Mouse (Mus musculus): ENCODE measurements at regions not wholly inside any gene's neighbourhood (a gene's known extent, or its start where the extent isn't known, plus 50 kb on each side); places are given as distances from the start of the nearest gene placed in this dataset.
A peak's percentile ranks its signal among the peaks of the same experiment; 100 is the strongest.

- TF ChIP-seq CTCF (IDR thresholded peaks at IDR 0.05; ENCODE audit: insufficient read depth, low read depth, low read length) (no peak), POLR2A (IDR thresholded peaks at IDR 0.05; ENCODE audit: insufficient read depth, low read depth, low read length) (no peak)
- H3K4me1 ChIP-seq (ENCODE audit: control insufficient read depth, insufficient read depth, low read length) = 0 out of 2 replicates have a peak, but pooled peaks cover 2% of the 10 kb centered on the region
- 69% methylated on average over 12 of the region's 12 CpGs for WGBS
- H3K4me3 ChIP-seq (ENCODE audit: insufficient read depth, low read depth, low read length) = no peak overlapping the region
- no peak overlapping the region for H3K27ac ChIP-seq (ENCODE audit: insufficient read depth, low read depth, low read length)
Observed at GRCm38 (mm10) chr7:78971644-78972313, 58.6 kb downstream of the Isg20 start.

GRCm38 (mm10) chr7:78989751-78990206 is 63.5 kb upstream of the Acan start:
- 32% methylated on average over 5 of the region's 5 CpGs for WGBS
- Histone ChIP-seq H3K4me1 (ENCODE audit: control insufficient read depth, insufficient read depth, low read length) (peaks cover 10% of the 10 kb centered on the region), H3K27ac (ENCODE audit: insufficient read depth, low read depth, low read length) (no peak overlapping the region), H3K4me3 (ENCODE audit: insufficient read depth, low read depth, low read length) (no peak overlapping the region)
- no peak for TF ChIP-seq CTCF (IDR thresholded peaks at IDR 0.05; ENCODE audit: insufficient read depth, low read depth, low read length)
- no peak for TF ChIP-seq POLR2A (IDR thresholded peaks at IDR 0.05; ENCODE audit: insufficient read depth, low read depth, low read length)

GRCm38 (mm10) chr7:78990302-78991038 is 62.8 kb upstream of the Acan start:
- no peak for TF ChIP-seq CTCF (IDR thresholded peaks at IDR 0.05; ENCODE audit: insufficient read depth, low read depth, low read length)
- no peak for TF ChIP-seq POLR2A (IDR thresholded peaks at IDR 0.05; ENCODE audit: insufficient read depth, low read depth, low read length)
- no peak overlapping the region for H3K27ac ChIP-seq (ENCODE audit: insufficient read depth, low read depth, low read length)
- WGBS = 5% methylated on average over 27 of the region's 27 CpGs
- H3K4me1 ChIP-seq (ENCODE audit: control insufficient read depth, insufficient read depth, low read length) = peaks cover 10% of the 10 kb centered on the region
- H3K4me3 ChIP-seq (ENCODE audit: insufficient read depth, low read depth, low read length) = peak overlapping the region; percentile 43

- peaks cover 10% of the 10 kb centered on the region for H3K4me1 ChIP-seq (ENCODE audit: control insufficient read depth, insufficient read depth, low read length)
- H3K4me3 ChIP-seq (ENCODE audit: insufficient read depth, low read depth, low read length) = no peak overlapping the region
- H3K27ac ChIP-seq (ENCODE audit: insufficient read depth, low read depth, low read length) = no peak overlapping the region
- WGBS = 71% methylated on average over 7 of the region's 7 CpGs
- TF ChIP-seq POLR2A (IDR thresholded peaks at IDR 0.05; ENCODE audit: insufficient read depth, low read depth, low read length) = no peak
- no peak for TF ChIP-seq CTCF (IDR thresholded peaks at IDR 0.05; ENCODE audit: insufficient read depth, low read depth, low read length)
Observed at GRCm38 (mm10) chr7:78992991-78993390, 60.3 kb upstream of the Acan start.

- no peak overlapping the region for H3K27ac ChIP-seq (ENCODE audit: insufficient read depth, low read depth, low read length)
- H3K4me1 ChIP-seq (ENCODE audit: control insufficient read depth, insufficient read depth, low read length) = peaks cover 10% of the 10 kb centered on the region
- H3K4me3 ChIP-seq (ENCODE audit: insufficient read depth, low read depth, low read length) = no peak overlapping the region
- 58% methylated on average over 8 of the region's 8 CpGs for WGBS
- no peak for TF ChIP-seq CTCF (IDR thresholded peaks at IDR 0.05; ENCODE audit: insufficient read depth, low read depth, low read length)
- TF ChIP-seq POLR2A (IDR thresholded peaks at IDR 0.05; ENCODE audit: insufficient read depth, low read depth, low read length) = no peak
Observed at GRCm38 (mm10) chr7:78994134-78994533, 59.1 kb upstream of the Acan start.

GRCm38 (mm10) chr7:78995034-78995433 is 58.2 kb upstream of the Acan start:
- TF ChIP-seq CTCF (IDR thresholded peaks at IDR 0.05; ENCODE audit: insufficient read depth, low read depth, low read length) = no peak
- no peak for TF ChIP-seq POLR2A (IDR thresholded peaks at IDR 0.05; ENCODE audit: insufficient read depth, low read depth, low read length)
- H3K4me1 ChIP-seq (ENCODE audit: control insufficient read depth, insufficient read depth, low read length) = peaks cover 8% of the 10 kb centered on the region
- no peak overlapping the region for H3K27ac ChIP-seq (ENCODE audit: insufficient read depth, low read depth, low read length)
- 87% methylated on average over 2 of the region's 2 CpGs for WGBS
- H3K4me3 ChIP-seq (ENCODE audit: insufficient read depth, low read depth, low read length) = no peak overlapping the region

GRCm38 (mm10) chr7:78995820-78996219 is 57.5 kb upstream of the Acan start:
- H3K27ac ChIP-seq (ENCODE audit: insufficient read depth, low read depth, low read length) = no peak overlapping the region
- WGBS = 91% methylated on average over 4 of the region's 4 CpGs
- no peaks in the 10 kb centered on the region for H3K4me1 ChIP-seq (ENCODE audit: control insufficient read depth, insufficient read depth, low read length)
- TF ChIP-seq POLR2A (IDR thresholded peaks at IDR 0.05; ENCODE audit: insufficient read depth, low read depth, low read length) (no peak), CTCF (IDR thresholded peaks at IDR 0.05; ENCODE audit: insufficient read depth, low read depth, low read length) (no peak)
- no peak overlapping the region for H3K4me3 ChIP-seq (ENCODE audit: insufficient read depth, low read depth, low read length)
